ENCODE assay signal across 16 mouse cellular contexts in genomic region chr15:25916252-25916651, GRCm38 (mm10).
DNase-seq lines count a peak whose midpoint lies in the region; ATAC-seq and TF ChIP-seq lines count a peak whose summit lies in the region.
"Had no signal": no experiment of that assay in that cellular context is flagged by ENCODE, and none has a peak within 500 bp of the region (broad histone marks: within the 10 kb centered on the region; RNA-seq: fewer than 3 reads in every experiment).

No protein-coding gene starts in this region.

- no peak for DNase-seq in heart, adult 11 months
- DNase-seq in midbrain, embryonic 10.5 days (ENCODE audit: low spot score): no peak
- no peak for DNase-seq in midbrain, postnatal 0 days (ENCODE audit: low spot score)
- DNase-seq in B cell, adult 2 months: no peak
- DNase-seq: cerebellum, adult 9-11 months; kidney, postnatal 14 days; right cerebral cortex, postnatal 14 days; thymus, postnatal 25 days had no signal

- H3K27me3 ChIP-seq in heart, embryonic 14.5 days (ENCODE audit: control insufficient read depth, insufficient read depth, low read length): no peaks in the 10 kb centered on the region
- H3K27me3 ChIP-seq in midbrain, embryonic 10.5 days (ENCODE audit: low read depth, poor library complexity, severe bottlenecking): no peaks in the 10 kb centered on the region
- no peaks in the 10 kb centered on the region for H3K27me3 ChIP-seq in midbrain, postnatal 0 days (ENCODE audit: insufficient read depth, low read length)
- H3K27me3 ChIP-seq in kidney, embryonic 14.5 days (ENCODE audit: control insufficient read depth, insufficient read depth, low read length): no peaks in the 10 kb centered on the region
- H3K27me3 ChIP-seq: embryonic facial prominence, embryonic 13.5 days; limb, embryonic 15.5 days had no signal

- no peak overlapping the region for H3K4me2 ChIP-seq in heart, embryonic 14.5 days (ENCODE audit: low read length)
- H3K4me2 ChIP-seq in midbrain, postnatal 0 days (ENCODE audit: low read depth, low read length, poor library complexity, severe bottlenecking): no peak overlapping the region
- no peak overlapping the region for H3K4me2 ChIP-seq in kidney, embryonic 14.5 days (replicated peaks; ENCODE audit: low read depth, low read length)
- H3K4me2 ChIP-seq: embryonic facial prominence, embryonic 13.5 days; limb, embryonic 15.5 days had no signal

- peaks cover 42 to 75% of the 10 kb centered on the region in 2 experiments for H3K4me1 ChIP-seq in heart, embryonic 14.5 days (ENCODE audit: control insufficient read depth in 2 of 2, insufficient read depth in 2 of 2, low read length in 2 of 2)
- H3K4me1 ChIP-seq in midbrain, embryonic 10.5 days: peaks cover 16% of the 10 kb centered on the region
- peaks cover 5% of the 10 kb centered on the region; the same call in 1 of the 2 replicates for H3K4me1 ChIP-seq in midbrain, postnatal 0 days (ENCODE audit: insufficient read depth, low read length)
- H3K4me1 ChIP-seq in kidney, embryonic 14.5 days (ENCODE audit: control insufficient read depth, insufficient read depth, low read length): no peaks in the 10 kb centered on the region

- H3K9ac ChIP-seq in heart, embryonic 14.5 days (ENCODE audit: low read length): no peak overlapping the region
- no peak overlapping the region for H3K9ac ChIP-seq in midbrain, postnatal 0 days (replicated peaks; ENCODE audit: low read length, poor library complexity, severe bottlenecking)
- no peak overlapping the region for H3K9ac ChIP-seq in kidney, embryonic 14.5 days (ENCODE audit: low read depth, low read length)
- H3K9ac ChIP-seq: embryonic facial prominence, embryonic 13.5 days; limb, embryonic 15.5 days had no signal

- 55% methylated on average over 2 of the region's 2 CpGs for WGBS in heart, embryonic 14.5 days
- WGBS in midbrain, embryonic 10.5 days: 78% methylated on average over 2 of the region's 2 CpGs
- 59% methylated on average over 2 of the region's 2 CpGs for WGBS in midbrain, postnatal 0 days
- WGBS in kidney, embryonic 14.5 days: 82% methylated on average over 2 of the region's 2 CpGs

- H3K4me3 ChIP-seq in heart, embryonic 14.5 days (ENCODE audit: control insufficient read depth in 1 of 2, insufficient read depth in 1 of 2, low read depth in 1 of 2, low read length in 2 of 2): no peak overlapping the region
- no peak overlapping the region for H3K4me3 ChIP-seq in midbrain, embryonic 10.5 days
- no peak overlapping the region for H3K4me3 ChIP-seq in midbrain, postnatal 0 days (ENCODE audit: low read depth, low read length)
- H3K4me3 ChIP-seq in kidney, embryonic 14.5 days (ENCODE audit: low read length): no peak overlapping the region
- H3K4me3 ChIP-seq: embryonic facial prominence, embryonic 13.5 days; left cerebral cortex, adult 2 months; limb, embryonic 15.5 days had no signal

- H3K27ac ChIP-seq in heart, embryonic 14.5 days (replicated peaks in 1 of 2; ENCODE audit: control insufficient read depth in 1 of 2, insufficient read depth in 1 of 2, low read depth in 2 of 2, low read length in 2 of 2): peak overlapping the region; percentile 81 to 88; a peak in 3 of 4 replicates
- peak overlapping the region; percentile 59; the same call in 1 of the 2 replicates for H3K27ac ChIP-seq in midbrain, embryonic 10.5 days (replicated peaks)
- no peak overlapping the region for H3K27ac ChIP-seq in midbrain, postnatal 0 days (ENCODE audit: low read depth, low read length)
- no peak overlapping the region for H3K27ac ChIP-seq in kidney, embryonic 14.5 days (ENCODE audit: low read depth, low read length)
- H3K27ac ChIP-seq: embryonic facial prominence, embryonic 13.5 days; left cerebral cortex, adult 2 months; limb, embryonic 15.5 days had no signal

- no peak for ATAC-seq in heart, embryonic 14.5 days (ENCODE audit: insufficient number of reproducible peaks, insufficient read depth, low FRiP score, low read depth)
- no peak for ATAC-seq in midbrain, postnatal 0 days (ENCODE audit: low FRiP score)
- 0 out of 2 replicates have a peak, but pooled peaks have one; percentile 21 for ATAC-seq in granulocyte monocyte progenitor cell, adult 5-6 weeks (replicated peaks; ENCODE audit: poor library complexity, severe bottlenecking)
- no peak for ATAC-seq in kidney, embryonic 14.5 days (ENCODE audit: low FRiP score, low TSS enrichment)
- ATAC-seq: activated CD4-positive, CD25-positive, alpha-beta regulatory T cell, adult 4 months had no signal

- H3K36me3 ChIP-seq in heart, embryonic 14.5 days (ENCODE audit: control insufficient read depth, insufficient read depth, low read length): no peaks in the 10 kb centered on the region
- no peaks in the 10 kb centered on the region for H3K36me3 ChIP-seq in midbrain, embryonic 10.5 days
- H3K36me3 ChIP-seq in midbrain, postnatal 0 days (ENCODE audit: insufficient read depth, low read length): no peaks in the 10 kb centered on the region
- no peaks in the 10 kb centered on the region for H3K36me3 ChIP-seq in kidney, embryonic 14.5 days (ENCODE audit: control insufficient read depth, insufficient read depth, low read length)
- H3K36me3 ChIP-seq: embryonic facial prominence, embryonic 13.5 days; G1E; limb, embryonic 15.5 days had no signal

- H3K9me3 ChIP-seq in heart, embryonic 14.5 days (ENCODE audit: control insufficient read depth, low read length): no peaks in the 10 kb centered on the region
- H3K9me3 ChIP-seq in midbrain, embryonic 10.5 days (replicated peaks): no peaks in the 10 kb centered on the region
- no peaks in the 10 kb centered on the region for H3K9me3 ChIP-seq in midbrain, postnatal 0 days (ENCODE audit: low read length)
- no peaks in the 10 kb centered on the region for H3K9me3 ChIP-seq in kidney, embryonic 14.5 days (ENCODE audit: control insufficient read depth, low read length)
- H3K9me3 ChIP-seq: embryonic facial prominence, embryonic 13.5 days; limb, embryonic 15.5 days had no signal

- TF ChIP-seq CTCF in midbrain, postnatal 0 days (IDR thresholded peaks at IDR 0.05): no peak

Comparison
In these comparisons a context has a peak if more than half of its experiments do, and no peak if none do; other contexts are left out.
1. H3K27ac ChIP-seq: peak in heart, embryonic 14.5 days (2 of 2) and midbrain, embryonic 10.5 days (single experiment); none in midbrain, postnatal 0 days (single experiment) and kidney, embryonic 14.5 days (single experiment).